Mouse (Mus musculus): ENCODE data around the gene Col4a3bp. TPM values are rescaled to one million over a fixed set of nuclear protein-coding genes. Genes with fewer than 3 reads are reported as not detected.

Gene Col4a3bp
- polyA plus RNA-seq, 1 experiment from 2014 or later, result 7.3 TPM

DNA sequence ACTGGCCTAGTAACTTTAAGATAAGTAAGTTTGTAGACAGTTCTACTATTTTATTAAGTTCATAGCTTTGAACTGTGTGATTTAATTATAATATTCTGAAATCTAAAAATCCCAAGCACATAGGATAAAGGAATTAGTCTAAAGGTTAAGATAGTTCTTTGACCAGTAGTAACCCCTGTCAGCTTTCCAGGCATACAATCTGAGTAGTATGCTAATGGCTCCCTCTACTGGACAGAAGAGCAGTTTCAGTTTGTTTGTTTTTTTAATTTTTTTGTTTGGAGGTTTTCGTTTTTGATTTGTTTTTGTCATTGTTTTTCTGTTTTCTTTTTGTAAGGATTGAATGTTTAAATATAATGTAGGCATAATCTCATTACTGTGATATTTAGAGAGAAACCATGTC, 51.2 kb downstream of the Col4a3bp start:
- H3K27me3 ChIP-seq (replicated peaks; ENCODE audit: low read depth, poor library complexity, severe bottlenecking), result no peaks in the 10 kb centered on the region
- no peaks in the 10 kb centered on the region for H3K4me1 ChIP-seq
- no peaks in the 10 kb centered on the region for H3K9me3 ChIP-seq
- 20% methylated on average over 1 of the region's 1 CpGs for WGBS
- no peak overlapping the region for H3K27ac ChIP-seq (replicated peaks)
- peaks cover 3% of the 10 kb centered on the region; the same call in 1 of the 2 replicates for H3K36me3 ChIP-seq (replicated peaks)
- DNase-seq (ENCODE audit: low spot score), result no peak
- no peak overlapping the region for H3K4me3 ChIP-seq

DNA sequence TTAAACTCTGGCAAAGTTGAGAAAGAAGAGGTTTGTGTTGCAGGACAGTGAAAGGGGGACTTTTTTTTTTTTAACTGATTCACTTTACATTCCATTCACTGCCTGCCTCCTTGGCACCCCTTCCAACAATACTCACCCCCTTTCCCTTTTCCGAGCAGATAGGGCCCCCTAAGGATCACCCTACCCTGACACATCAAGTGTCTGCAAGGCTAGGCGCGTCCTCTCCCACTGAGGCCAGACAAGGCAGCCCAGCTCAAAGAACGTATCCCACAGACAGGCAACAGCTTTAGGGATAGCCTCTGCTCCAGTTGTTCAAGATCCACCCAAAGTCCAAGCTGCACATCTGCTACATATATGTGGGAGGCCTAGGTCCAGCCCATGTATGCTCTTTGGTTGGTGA, 51.7 kb downstream of the Col4a3bp start:
- WGBS, result 82% methylated on average over 4 of the region's 4 CpGs
- H3K9me3 ChIP-seq, result no peaks in the 10 kb centered on the region
- no peaks in the 10 kb centered on the region for H3K27me3 ChIP-seq (replicated peaks; ENCODE audit: low read depth, poor library complexity, severe bottlenecking)
- no peak overlapping the region for H3K4me3 ChIP-seq
- no peak overlapping the region for H3K27ac ChIP-seq (replicated peaks)
- H3K4me1 ChIP-seq, result no peaks in the 10 kb centered on the region
- no peak for DNase-seq (ENCODE audit: low spot score)
- peaks cover 6% of the 10 kb centered on the region; the same call in 1 of the 2 replicates for H3K36me3 ChIP-seq (replicated peaks)

- H3K36me3 ChIP-seq (replicated peaks), result peaks cover 20% of the 10 kb centered on the region
- WGBS, result 96% methylated on average over 9 of the region's 9 CpGs
- H3K4me3 ChIP-seq, result no peak overlapping the region
- H3K9me3 ChIP-seq, result no peaks in the 10 kb centered on the region
- no peak overlapping the region for H3K27ac ChIP-seq (replicated peaks)
- DNase-seq (ENCODE audit: low spot score), result no peak
- no peaks in the 10 kb centered on the region for H3K4me1 ChIP-seq
- H3K27me3 ChIP-seq (replicated peaks; ENCODE audit: low read depth, poor library complexity, severe bottlenecking), result no peaks in the 10 kb centered on the region
These were observed 56.8 kb downstream of the Col4a3bp start for GRCm38 (mm10) chr13:96599182-96599581.

DNA sequence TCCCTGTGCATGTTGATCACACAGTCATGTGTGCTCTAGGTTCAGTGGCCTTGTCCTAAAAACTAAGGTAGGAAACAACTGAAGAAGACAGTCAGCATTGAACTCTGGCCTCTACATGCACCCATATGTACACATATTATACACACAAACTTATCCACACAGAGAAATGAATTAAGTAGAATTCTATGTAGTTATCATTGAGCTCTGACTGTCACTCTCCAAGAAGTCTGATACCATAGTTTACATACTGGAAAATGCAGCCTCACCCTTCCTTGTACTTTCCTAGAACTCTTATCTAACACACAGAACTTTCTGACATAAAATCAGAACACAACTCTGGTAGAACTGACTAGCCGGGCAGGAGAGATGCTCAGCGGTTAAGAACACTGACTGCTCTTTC, 61.8 kb downstream of the Col4a3bp start:
- Histone ChIP-seq H3K4me1 (no peaks in the 10 kb centered on the region), H3K27me3 (replicated peaks; ENCODE audit: low read depth, poor library complexity, severe bottlenecking) (no peaks in the 10 kb centered on the region), H3K36me3 (replicated peaks) (peaks cover 40% of the 10 kb centered on the region), H3K4me3 (no peak overlapping the region), H3K27ac (replicated peaks) (no peak overlapping the region), H3K9me3 (no peaks in the 10 kb centered on the region)
- WGBS, result 98% methylated on average over 2 of the region's 2 CpGs
- no peak for DNase-seq (ENCODE audit: low spot score)

DNA sequence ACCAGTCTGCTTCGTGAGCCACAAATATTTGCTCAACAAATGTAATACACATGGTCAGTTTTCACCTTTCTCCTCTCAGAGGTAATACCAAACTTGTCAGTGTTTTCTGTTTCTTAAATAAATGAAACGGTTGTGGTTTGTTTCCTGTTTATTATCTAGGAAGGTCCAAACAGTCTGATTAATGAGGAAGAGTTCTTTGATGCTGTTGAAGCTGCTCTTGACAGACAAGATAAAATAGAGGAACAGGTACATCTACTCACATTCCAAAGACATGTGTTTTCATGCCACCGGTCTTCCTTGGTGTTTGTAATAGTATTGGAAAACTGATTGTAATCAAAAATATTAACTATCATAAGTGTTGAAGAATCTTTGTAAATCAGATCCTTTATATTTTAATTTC, 72.2 kb downstream of the Col4a3bp start:
- H3K27ac ChIP-seq (replicated peaks), result no peak overlapping the region
- peaks cover 22% of the 10 kb centered on the region for H3K36me3 ChIP-seq (replicated peaks)
- no peak overlapping the region for H3K4me3 ChIP-seq
- no peaks in the 10 kb centered on the region for H3K9me3 ChIP-seq
- DNase-seq (ENCODE audit: low spot score), result no peak
- no peaks in the 10 kb centered on the region for H3K4me1 ChIP-seq
- no peaks in the 10 kb centered on the region for H3K27me3 ChIP-seq (replicated peaks; ENCODE audit: low read depth, poor library complexity, severe bottlenecking)
- WGBS, result 93% methylated on average over 3 of the region's 3 CpGs

GRCm38 (mm10) chr13:96620891-96621290, 78.5 kb downstream of the Col4a3bp start:
- Histone ChIP-seq H3K4me3 (no peak overlapping the region), H3K27ac (replicated peaks) (no peak overlapping the region), H3K27me3 (replicated peaks; ENCODE audit: low read depth, poor library complexity, severe bottlenecking) (no peaks in the 10 kb centered on the region), H3K36me3 (replicated peaks) (peaks cover 17% of the 10 kb centered on the region), H3K9me3 (no peaks in the 10 kb centered on the region), H3K4me1 (no peaks in the 10 kb centered on the region)
- DNase-seq (ENCODE audit: low spot score), result no peak
- 91% methylated on average over 1 of the region's 1 CpGs for WGBS

- H3K4me3 ChIP-seq, result no peak overlapping the region
- WGBS, result 95% methylated on average over 4 of the region's 4 CpGs
- no peak overlapping the region for H3K27ac ChIP-seq (replicated peaks)
- no peaks in the 10 kb centered on the region for H3K4me1 ChIP-seq
- no peak for DNase-seq (ENCODE audit: low spot score)
- H3K27me3 ChIP-seq (replicated peaks; ENCODE audit: low read depth, poor library complexity, severe bottlenecking), result no peaks in the 10 kb centered on the region
- peaks cover 46% of the 10 kb centered on the region for H3K36me3 ChIP-seq (replicated peaks)
- H3K9me3 ChIP-seq, result no peaks in the 10 kb centered on the region
These were observed 88.0 kb downstream of the Col4a3bp start for GRCm38 (mm10) chr13:96630396-96630795.

DNA sequence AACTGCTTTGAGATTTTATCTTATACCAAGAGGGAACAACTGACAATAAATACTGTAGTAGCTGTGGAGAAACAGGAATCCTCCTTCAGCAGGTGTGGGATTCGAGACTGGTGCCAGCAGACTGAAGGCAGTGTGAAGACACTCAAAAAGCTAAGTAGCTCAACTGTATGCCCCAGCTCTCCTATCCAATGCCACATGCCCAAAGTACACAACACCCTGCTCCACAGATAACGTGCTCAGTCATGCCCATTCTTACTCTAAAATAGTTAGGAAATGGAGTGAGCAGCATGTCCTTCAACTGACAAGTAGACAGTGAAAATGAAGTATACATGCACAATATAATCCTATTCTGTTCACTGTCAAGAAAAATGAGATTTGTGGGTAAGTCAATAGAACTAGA, 101.8 kb downstream of the Col4a3bp start:
- no peak overlapping the region for H3K4me3 ChIP-seq
- H3K36me3 ChIP-seq (replicated peaks), result peaks cover 26% of the 10 kb centered on the region
- H3K9me3 ChIP-seq, result no peaks in the 10 kb centered on the region
- H3K4me1 ChIP-seq, result 0 out of 2 replicates have a peak, but pooled peaks cover 3% of the 10 kb centered on the region
- no peaks in the 10 kb centered on the region for H3K27me3 ChIP-seq (replicated peaks; ENCODE audit: low read depth, poor library complexity, severe bottlenecking)
- DNase-seq (ENCODE audit: low spot score), result no peak
- no peak overlapping the region for H3K27ac ChIP-seq (replicated peaks)
- WGBS, result 84% methylated on average over 2 of the region's 2 CpGs

DNA sequence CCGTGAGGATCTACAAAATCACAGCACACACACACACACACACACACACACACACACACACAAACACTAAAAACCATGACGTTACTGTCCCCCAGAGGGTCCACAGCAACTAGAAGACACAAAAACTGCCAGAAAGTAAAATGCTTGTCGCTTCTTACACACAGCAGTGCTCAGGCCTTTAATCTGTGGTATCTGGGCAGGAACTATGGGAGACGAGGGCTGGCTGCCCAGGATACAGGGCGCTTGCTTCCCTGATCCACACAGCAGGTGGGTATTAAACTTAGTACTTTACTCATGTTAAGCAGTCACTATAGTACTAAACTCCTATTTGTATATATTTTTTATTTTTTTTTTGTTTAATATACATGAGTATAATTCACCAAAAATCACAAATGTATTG, 103.4 kb downstream of the Col4a3bp start:
- Histone ChIP-seq H3K27ac (replicated peaks) (no peak overlapping the region), H3K4me1 (0 out of 2 replicates have a peak, but pooled peaks cover 3% of the 10 kb centered on the region), H3K4me3 (no peak overlapping the region), H3K36me3 (replicated peaks) (peaks cover 39% of the 10 kb centered on the region), H3K9me3 (no peaks in the 10 kb centered on the region), H3K27me3 (replicated peaks; ENCODE audit: low read depth, poor library complexity, severe bottlenecking) (no peaks in the 10 kb centered on the region)
- no peak for DNase-seq (ENCODE audit: low spot score)
- WGBS, result 74% methylated on average over 5 of the region's 5 CpGs

DNA sequence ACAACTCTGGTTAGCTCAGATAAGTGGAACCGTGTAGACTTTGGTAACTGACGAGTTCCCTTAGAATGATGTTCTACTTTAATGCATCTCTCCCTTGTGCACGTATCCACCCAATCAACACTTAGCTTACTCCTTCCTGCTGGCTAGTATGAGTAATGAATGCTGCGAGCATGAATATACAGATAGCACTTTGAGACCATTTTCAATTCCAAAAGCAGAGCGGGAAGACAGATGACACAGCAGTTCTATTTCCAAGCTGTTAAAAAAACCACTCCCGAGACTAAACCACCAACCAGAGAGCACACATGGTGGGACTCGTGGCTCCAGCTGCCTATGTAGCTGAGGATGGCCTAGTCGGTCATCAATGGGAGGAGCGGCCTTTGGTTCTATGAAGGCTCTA, 110.6 kb downstream of the Col4a3bp start:
- peaks cover 100% of the 10 kb centered on the region for H3K36me3 ChIP-seq (replicated peaks)
- no peaks in the 10 kb centered on the region for H3K27me3 ChIP-seq (replicated peaks; ENCODE audit: low read depth, poor library complexity, severe bottlenecking)
- no peak for DNase-seq (ENCODE audit: low spot score)
- no peaks in the 10 kb centered on the region for H3K9me3 ChIP-seq
- 93% methylated on average over 9 of the region's 9 CpGs for WGBS
- H3K4me1 ChIP-seq, result no peaks in the 10 kb centered on the region
- no peak overlapping the region for H3K27ac ChIP-seq (replicated peaks)
- no peak overlapping the region for H3K4me3 ChIP-seq

GRCm38 (mm10) chr13:96656673-96657072, 114.3 kb downstream of the Col4a3bp start:
- WGBS, result 83% methylated on average over 1 of the region's 1 CpGs
- H3K4me1 ChIP-seq, result no peaks in the 10 kb centered on the region
- H3K36me3 ChIP-seq (replicated peaks), result peaks cover 100% of the 10 kb centered on the region
- no peaks in the 10 kb centered on the region for H3K9me3 ChIP-seq
- no peak overlapping the region for H3K4me3 ChIP-seq
- DNase-seq (ENCODE audit: low spot score), result no peak
- H3K27ac ChIP-seq (replicated peaks), result no peak overlapping the region
- no peaks in the 10 kb centered on the region for H3K27me3 ChIP-seq (replicated peaks; ENCODE audit: low read depth, poor library complexity, severe bottlenecking)

GRCm38 (mm10) chr13:96658936-96659335, 116.5 kb downstream of the Col4a3bp start:
- Histone ChIP-seq H3K36me3 (replicated peaks) (peaks cover 100% of the 10 kb centered on the region), H3K27ac (replicated peaks) (no peak overlapping the region), H3K27me3 (replicated peaks; ENCODE audit: low read depth, poor library complexity, severe bottlenecking) (no peaks in the 10 kb centered on the region), H3K9me3 (no peaks in the 10 kb centered on the region), H3K4me1 (no peaks in the 10 kb centered on the region), H3K4me3 (no peak overlapping the region)
- DNase-seq (ENCODE audit: low spot score), result no peak
- WGBS, result 94% methylated on average over 7 of the region's 7 CpGs

DNA sequence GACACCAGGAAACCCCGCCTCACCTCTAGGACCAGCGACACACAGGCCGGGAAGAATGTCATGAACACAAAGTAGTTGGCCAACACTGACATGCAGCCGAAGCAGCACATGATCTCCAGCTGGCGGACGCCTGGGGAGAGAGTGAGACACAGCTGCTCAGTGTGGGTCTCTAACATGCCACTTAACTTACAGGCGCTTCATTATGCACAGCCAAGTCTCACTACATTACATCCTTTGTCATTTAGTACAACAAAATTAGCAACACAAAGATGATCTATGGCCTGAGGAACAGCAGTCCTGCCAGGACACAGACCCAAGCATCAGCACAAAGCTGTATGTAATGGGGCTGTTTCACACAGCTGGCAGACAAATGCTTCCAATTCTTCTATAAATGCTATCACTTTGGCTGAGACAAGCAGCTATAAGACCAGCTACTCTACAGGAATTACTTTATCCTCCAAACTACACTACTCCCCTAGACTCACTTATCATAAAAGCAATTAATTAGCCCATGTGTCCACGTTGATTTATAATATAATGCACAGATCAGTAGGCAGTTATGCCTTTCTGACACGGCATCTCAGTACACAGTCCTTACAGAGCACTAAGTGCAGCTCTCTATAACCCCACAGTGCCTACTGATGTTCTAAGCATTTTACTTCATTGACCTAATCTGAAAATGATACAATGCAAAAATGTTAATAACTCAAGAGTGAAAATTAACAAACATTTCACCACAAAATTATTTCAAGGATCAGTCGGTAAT, 117.9 kb downstream of the Col4a3bp start:
- Histone ChIP-seq H3K4me3 (no peak overlapping the region), H3K36me3 (replicated peaks) (peaks cover 100% of the 10 kb centered on the region), H3K27ac (replicated peaks) (no peak overlapping the region), H3K4me1 (no peaks in the 10 kb centered on the region), H3K9me3 (no peaks in the 10 kb centered on the region), H3K27me3 (replicated peaks; ENCODE audit: low read depth, poor library complexity, severe bottlenecking) (no peaks in the 10 kb centered on the region)
- no peak for DNase-seq (ENCODE audit: low spot score)
- 86% methylated on average over 10 of the region's 10 CpGs for WGBS
